Mouse (Mus musculus) bone marrow macrophage, adult 2 months (primary cell): Measurements from ENCODE around the gene Cst3.

Experiments
- CTCF ChIP-seq: IDR thresholded peaks from 2 replicates; pipeline ENCODE4 v1.5.1; 2012; ENCODE audit warnings: low read depth, mild to moderate bottlenecking, low read length, moderate library complexity
- POLR2A ChIP-seq: IDR thresholded peaks from 2 replicates; pipeline ENCODE4 v1.6.1; 2012; ENCODE audit warnings: mild to moderate bottlenecking, low read depth, low read length, borderline replicate concordance

GRCm38 (mm10) chr2:148860993-148861392 lies 14.5 kb downstream of the Cst3 start:
- TF ChIP-seq POLR2A (no peak), CTCF (no peak)
